Mouse (Mus musculus) telencephalon, adult 2 months (tissue): ENCODE results near the gene E130208F15Rik.
A peak's percentile ranks its signal among the peaks of the same experiment; 100 is the strongest.

Experiments used
- DNase-seq: peaks from one replicate; pipeline ENCODE4 v3.0.0-alpha.2; 2011; ENCODE audit warnings: low read depth, low spot score

The E130208F15Rik gene

DNA sequence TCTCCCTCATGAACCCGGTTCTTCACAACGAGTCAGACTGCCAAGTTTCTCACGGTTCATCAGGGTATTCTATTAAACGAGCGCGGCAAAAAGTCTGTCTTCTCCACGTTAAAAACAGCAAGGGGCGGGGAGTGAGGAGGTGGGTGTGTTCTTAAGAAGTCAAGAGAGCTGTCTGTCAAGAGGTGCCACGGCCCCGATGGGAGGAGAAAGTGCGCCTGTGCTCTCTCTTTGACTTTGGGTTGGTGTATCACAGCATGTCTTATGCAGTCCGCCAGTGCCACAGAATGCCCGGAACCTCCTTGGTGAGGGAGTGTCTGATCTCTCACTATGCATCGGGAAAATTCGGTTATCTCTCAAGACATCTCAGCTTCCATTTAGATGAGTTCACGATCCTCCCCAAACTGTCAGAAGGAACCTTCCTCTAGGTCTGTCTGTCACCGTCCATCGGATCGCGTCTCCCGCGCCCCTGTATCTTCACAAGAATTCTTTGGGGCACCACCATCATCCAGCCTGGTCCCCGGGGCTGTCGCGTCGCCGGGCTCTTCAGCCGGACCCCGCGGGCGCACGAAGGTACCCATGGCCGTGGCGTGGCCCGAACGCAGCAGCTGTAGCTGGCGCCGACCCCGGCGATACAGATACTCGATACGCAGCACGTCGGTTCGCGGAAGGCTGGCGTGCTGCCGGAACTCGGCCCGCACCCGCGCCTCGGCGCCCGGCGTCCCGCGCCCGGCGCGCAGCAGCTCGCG lies at the start of gene E130208F15Rik:
TSS of gene E130208F15Rik (plus strand) at position 202 of the 746 bp plus-strand sequence.
- peak; percentile 79 for DNase-seq

DNA sequence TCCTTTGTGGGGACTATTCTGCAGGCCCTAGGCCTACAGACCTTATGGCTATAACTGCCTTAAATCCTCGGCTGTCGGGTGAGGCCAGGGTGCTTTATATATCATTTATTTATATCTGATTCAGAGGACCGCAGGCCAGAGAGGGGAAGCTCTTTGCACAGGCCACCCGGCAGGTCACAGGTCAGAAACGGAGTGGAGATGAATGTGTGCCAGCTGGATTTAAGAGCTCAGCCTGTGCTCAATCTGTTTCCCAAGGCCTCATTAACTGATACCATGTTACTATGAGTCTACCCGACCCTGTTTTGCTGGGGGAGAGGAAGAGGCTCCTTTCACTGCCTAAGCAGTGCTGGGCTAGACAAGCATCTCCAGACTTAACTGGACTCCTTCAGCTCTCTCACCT lies 47.2 kb upstream of the E130208F15Rik start:
- no peak for DNase-seq

DNA sequence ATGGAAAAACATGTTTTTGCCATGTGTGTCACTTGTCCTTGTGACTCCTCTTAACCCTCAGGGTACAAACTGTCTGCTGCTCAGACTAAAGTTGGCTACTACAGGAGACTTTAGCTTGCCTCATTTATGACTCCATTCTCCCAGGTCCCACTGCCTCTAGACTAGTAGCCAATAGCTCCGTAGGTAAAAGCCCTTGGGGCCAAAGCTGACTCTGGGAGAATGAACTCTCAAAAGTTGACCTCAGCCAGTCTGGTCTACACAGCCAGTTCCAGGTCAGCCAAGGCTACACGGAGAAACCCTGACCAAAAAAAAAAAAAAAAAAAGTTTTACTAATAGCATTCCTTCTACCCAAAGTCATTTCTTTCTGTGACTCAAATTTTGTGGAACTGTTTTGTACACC lies 42.6 kb upstream of the E130208F15Rik start:
- no peak for DNase-seq

DNA sequence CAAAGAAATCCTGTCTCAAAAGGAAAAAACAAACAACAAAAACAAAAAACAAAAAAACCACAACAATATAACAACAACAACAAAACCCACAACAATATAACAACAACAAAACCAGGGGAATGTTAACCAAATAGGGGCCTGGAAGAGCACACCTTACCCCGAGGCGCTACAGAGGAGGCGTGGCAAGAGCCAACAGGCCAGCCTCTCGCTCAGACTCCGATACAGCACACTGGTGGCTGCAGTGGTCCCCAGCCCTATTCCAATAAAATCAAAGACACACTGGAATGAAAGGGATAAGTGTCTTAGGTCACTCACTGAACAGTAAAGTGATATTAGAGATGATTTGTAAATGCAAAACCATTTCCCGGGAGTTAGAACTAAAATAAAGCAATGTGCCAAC lies 42.0 kb upstream of the E130208F15Rik start:
- no peak for DNase-seq

DNA sequence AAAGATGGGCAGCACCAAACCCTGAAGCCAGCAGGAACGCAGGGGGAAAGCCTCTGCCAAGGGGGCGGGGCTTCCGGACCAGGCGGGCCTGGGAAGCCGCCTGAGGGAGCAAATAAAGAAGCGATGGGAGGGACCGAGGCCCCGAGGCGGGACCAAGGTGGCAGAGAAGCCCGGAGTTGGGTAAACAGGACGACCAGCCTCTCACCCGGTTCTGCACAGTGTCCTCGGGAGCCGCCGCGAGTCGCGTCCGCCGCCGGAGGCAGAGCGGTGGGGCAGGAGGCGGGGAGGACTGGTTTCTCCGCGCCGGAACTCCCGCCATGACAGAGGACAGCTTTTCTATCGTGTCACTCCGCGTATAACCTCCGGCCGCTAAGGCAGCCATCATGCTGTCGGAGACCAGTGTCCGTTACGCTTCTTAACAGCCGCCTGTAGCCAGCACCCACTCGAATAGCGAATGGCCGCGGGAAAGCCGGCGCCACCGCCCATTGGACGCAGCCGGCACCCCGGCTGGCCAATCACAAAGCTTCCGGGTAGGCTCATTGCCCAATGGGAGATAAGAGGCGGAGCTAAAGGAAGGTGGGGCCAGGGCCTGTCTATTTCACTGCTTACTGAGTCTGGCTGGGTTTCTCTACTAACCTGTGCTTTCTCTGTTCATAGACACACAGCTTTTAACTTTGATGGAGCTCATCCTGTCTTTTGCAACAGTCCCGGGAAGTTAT lies 41.4 kb upstream of the E130208F15Rik start, which contains the start of the genes Thap8 and Wdr62:
TSS of gene Thap8 (plus strand) at position 144 of the 719 bp plus-strand sequence.
TSS of gene Wdr62 (minus strand) at position 469 of the 719 bp plus-strand sequence.
- peak; percentile 89 for DNase-seq

DNA sequence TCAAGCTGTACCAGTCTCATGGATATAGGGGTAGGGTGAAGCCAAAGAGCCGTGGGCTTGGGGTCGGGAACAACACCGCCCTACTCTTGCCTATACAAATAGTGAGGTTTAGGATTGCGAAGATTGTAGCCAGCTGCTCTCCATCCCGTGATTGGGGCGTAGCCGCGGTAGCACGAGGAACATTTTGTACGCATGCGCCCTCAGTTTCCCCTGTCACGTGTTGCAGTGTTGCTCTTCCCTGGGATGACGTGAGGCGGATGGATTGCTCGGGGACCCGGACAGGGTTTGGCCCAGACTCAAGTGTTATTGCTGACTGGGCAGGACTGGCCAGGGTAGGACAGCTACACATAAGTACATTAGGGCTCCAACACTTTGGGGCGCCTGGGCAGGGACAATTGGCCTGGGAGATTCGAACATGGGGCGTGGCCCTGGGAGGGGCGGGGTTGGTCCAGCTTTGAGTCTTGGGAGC lies 40.8 kb upstream of the E130208F15Rik start:
- peak; percentile 84 for DNase-seq

DNA sequence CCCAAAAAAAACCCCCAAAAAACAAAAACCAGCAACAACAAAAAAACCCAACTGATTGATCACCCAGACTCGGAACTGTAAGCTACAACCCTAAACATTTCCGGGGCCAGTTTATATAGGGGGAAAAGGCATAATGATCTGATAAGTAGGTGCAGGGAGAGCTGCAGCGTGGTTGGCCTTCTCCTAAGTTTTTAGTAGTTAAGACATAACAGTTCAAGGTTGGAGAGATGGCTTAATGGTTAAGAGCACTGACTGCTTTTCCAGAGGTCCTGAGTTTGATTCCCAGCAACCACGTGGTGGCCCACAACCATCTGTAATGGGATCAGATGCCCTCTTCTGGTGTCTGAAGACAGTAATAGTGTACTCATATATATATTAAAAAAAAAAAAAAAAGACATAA lies 40.0 kb upstream of the E130208F15Rik start:
- DNase-seq: no peak

DNA sequence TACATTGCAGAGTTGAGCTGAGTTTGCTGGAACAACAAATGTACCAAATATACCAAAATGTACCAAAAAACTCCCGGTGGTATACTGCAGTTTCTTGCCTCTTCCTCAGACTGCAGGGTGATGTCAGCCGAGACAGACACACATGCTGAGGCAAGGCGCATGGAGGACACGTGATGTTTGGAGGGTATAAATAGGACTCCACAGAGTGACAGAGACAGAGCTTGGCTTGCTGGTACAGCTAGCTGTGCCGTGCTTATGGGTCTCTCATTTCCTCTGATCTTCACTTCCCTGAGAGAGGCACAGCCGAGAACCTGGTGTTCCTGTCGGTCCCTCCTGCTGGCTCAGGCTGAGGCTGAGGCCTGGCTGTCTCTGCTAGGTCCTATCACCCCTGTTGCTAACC lies 38.8 kb upstream of the E130208F15Rik start:
- DNase-seq: no peak

DNA sequence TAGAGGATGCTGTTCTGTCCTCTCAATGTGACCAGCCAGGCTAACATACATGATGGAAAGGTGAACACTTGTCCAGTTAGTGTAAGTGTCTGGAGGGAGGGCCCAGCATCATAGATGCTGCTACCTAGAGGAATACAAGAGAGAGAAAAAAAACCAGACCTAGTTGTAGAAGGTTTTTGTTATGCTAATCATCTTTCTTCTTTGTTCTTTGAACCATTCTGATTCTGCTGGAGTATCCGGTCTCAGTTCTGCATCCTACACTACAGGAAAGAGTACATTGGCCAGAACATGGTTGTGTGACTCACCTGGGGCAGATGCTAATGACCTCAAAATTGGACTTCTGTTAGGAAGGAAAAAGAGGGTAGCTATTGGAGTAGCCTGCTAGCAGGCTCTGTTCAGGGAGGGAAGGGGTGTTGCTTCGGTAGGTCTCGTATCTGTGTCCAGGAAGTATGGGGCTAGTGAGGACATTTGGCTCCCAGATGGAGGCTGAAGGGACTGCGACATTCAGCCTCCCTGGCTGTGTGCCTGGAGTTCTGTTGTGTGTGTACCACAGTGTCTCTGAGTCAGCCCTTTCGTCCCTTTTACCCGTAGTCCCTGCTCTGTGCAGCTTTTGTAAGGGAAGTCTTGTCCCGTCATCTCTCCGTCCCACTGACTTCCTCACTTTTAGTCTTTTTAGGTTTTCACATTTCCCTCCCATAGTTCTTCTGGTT lies 34.7 kb upstream of the E130208F15Rik start:
- no peak for DNase-seq

DNA sequence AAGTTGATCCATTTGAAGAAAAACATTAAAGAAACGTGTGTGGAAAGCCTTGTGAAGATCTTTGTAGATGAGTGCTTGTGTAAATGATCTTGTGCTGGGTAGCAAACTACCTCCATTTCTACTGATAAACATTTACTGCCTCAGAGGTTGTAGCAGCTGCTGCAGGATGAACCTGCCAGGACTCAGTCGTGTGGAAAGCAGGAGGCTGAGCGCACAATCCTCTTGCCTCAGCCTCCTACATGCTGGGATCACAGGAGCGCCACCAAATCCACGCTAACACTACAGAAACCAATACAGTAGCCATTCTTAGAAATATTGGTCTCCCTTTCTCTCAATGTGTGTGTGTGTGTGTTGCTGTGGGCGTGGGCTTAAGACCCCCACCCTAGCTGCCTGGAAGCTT lies 33.5 kb upstream of the E130208F15Rik start:
- no peak for DNase-seq

DNA sequence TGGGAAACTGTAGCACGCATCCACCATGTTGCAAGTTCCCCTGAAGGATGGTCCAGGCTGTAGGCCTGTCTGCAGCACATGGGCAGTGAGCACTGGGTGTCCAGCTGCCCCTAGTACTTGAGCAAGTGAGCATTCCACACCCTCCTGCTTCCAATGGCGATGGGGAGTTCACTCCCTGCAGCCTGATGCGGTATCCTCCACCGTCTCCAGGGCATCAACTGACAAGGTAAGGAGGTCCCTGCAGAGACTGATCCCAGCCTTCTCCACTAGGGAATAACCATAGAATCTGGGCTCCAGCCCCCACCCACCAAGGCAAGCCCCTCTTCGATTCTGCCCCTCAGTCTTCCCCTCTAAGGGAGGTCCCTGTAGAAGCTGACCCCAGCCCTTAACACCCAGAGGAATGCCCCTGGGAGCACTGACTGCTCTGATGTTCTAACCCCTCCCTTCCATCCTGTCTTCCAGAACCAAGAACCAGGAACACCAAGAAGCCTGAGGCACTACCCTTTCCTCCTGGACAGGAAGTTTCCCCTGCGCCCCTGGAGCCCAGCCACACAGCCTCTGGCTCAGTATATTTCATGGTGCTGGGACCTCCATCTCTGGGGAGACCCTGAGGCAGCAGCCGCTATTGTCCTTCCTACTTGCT lies 32.3 kb upstream of the E130208F15Rik start:
- DNase-seq: no peak

DNA sequence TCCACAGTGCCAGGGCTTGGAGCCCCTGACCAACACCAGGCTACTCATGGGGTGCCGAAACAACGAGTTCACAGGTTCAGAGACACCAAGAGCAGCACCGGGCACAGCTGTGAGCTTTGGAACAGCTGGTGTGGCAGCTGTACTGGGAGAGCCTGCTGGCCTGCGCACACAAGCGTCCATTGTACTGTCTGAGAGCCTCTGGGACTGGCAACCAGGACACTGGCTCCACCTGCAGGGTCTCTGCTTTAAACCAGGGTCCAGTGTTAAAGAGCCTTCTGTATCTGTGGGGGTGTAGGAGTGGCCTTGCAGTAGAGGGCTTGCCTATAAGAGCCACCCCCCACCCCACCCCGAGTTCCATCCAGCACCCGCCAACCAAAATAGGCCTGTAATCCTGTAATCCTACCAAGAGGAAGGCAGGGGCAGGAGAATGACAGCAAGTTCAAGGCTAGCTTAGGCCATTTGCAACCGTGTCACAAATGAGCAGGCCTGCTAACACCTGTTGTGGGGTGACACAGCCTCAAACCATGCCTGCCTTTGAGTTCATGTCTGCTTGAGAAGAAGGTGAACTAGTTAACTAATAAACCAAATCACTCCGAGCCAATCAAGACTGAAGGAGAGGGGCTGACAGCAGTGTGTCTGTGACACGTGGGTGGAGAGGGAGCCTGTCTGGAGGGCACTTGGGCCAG lies 31.7 kb upstream of the E130208F15Rik start:
- peak; percentile 33 for DNase-seq

DNA sequence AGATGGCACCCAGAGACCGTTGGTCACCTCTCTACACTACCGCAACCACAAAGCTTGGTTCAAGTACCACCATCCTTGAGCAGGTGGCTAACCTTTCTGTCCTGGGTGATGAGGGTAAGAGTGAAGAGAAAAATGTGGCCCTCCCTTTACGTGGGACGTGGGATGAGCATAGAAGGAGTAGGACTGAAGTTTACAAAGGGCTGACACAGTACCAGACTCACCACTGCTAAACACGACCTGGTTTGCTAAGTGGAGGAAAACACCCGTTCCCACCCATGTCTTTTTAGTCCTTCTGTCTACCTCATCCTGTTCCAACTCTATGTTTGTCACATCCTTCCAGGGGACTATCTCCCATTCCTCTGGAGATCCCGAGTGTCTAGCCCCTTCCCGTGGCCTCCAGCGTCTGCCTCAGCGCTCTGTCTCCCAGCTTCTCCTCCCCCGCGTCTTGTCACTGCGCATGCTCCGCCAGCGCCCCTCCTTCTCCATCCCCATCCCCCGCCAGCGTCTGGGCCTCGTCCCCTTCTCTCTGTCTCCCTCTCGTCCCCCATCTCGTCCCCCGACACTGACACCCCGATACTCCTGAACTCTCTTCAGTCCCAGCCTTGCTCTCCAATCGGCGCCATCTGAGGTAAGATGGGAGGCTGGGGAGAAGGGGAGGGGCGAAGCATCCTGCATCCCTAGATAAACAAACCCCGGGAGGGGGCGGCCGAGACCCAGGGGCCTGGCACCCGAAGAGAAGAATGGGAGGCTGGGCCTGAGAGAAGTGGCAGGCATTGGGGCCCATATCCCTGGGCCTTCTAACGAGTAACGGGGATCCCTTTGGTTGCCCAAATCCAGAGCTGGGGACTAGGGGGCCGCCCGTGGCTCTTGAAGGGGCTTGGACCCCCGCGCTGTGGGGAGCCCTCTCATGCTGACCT lies 30.1 kb upstream of the E130208F15Rik start, which contains the start of gene Clip3:
TSS of gene Clip3 (plus strand) at position 514 of the 917 bp plus-strand sequence.
- peak; percentile 71 for DNase-seq

DNA sequence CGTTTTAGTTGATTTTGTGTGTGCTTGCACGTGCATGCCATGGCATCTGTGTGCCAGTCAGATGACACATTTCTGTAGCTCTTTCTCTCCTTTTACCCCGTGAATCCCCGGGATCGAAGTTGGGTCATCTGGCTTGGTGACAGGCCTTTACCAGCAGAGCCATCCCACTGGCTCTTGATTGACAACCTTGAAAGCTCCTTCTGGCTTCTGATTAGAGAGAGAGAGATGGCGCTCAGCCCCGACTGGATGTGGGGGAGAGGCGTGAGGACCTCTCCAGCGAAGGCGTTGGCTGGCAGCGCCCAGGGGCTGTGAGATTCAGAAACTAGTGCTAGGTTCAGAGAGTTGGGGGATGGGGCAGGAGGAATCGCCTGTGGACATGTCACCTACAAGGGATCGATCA lies 27.7 kb upstream of the E130208F15Rik start:
- peak; percentile 31 for DNase-seq

DNA sequence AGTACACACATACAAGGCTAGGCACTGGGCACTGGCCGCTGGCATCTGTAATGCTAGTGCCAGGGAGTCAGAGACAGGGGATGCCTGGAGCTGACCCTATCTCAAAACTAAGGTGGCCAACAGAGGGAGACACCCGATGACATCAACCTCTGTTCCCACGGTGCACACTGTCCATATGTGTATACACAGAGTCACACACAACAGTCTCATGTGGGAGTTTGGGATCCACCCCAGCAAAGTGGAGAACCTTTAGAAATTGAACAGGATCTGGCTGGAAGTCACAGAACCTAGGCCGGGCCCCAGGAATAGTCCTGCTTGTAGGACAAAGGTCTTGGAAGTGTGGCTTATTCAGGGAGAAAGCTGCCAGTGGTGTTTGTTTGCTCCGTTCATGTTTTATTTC lies 27.2 kb upstream of the E130208F15Rik start:
- no peak for DNase-seq

DNA sequence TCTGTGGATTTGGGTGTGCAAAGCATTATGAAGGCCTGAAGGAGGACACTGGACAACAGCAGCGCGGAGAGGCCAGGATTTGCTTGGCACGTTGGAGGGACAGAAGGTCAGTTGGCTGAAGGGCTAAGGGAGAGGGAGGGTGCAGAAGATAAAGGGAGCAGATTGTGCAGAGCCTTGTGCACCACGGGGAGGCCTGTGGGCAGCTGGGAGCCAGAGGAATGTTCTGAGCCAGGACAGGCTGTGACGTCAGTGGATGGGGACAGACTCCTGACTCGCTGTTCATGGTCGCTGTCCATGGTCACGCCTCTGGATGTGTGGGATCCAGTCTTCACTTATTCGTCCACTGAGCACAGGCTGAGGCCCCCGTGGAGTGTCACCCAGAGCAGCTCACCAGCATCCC lies 26.4 kb upstream of the E130208F15Rik start:
- peak; percentile 36 for DNase-seq

DNA sequence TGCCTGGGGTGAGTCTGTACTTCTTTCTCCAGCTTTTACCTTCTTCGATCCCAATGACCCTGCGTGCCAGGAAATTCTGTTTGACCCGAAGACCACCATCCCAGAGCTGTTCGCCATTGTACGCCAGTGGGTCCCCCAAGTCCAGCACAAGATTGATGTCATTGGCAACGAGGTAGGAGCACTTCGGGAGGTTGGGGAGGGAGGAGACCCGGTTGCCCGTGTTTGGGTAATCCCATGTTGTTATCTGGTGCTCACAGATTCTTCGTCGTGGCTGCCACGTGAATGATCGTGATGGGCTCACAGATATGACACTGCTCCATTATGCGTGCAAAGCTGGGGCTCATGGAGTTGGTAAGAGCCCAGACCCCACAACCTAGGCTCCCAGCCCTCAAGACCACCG lies 24.7 kb upstream of the E130208F15Rik start:
- DNase-seq: no peak

DNA sequence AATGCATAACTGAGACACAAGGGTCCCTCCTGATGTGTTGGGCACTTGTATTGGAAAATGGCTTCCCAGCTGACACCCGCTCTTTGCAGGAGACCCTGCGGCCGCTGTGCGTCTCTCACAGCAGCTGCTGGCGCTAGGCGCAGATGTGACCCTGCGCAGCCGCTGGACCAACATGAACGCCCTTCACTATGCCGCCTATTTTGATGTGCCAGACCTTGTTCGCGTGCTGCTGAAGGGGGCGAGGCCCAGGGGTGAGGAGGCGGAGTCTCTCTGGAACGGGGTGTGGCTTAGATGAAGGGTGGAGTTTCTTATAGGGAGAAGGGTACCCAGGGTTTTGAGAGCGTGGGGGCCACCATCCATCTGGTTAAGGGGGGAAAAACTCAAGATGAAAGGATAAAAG lies 24.3 kb upstream of the E130208F15Rik start:
- no peak for DNase-seq

DNA sequence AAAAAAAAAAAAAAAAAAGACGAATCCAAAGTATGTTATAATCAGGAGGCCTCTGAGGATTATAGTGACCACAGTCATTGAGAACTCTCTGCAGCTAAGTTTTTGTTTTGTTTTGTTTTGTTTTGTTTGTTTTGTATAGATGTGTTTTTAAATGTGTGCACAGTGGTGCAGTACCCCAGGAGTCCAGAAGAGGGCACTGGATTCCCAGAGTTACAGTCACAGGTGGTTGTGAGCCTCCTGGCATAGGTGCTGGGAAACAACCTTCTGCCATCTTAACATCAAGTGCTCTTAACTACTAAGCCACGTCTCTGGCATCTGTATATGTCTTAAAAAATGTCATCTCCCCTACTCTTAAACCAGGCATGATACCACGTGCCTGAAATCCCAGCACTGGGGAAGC lies 20.6 kb upstream of the E130208F15Rik start:
- DNase-seq: no peak
